Mouse (Mus musculus) gastrocnemius, adult 18-20 months (tissue): ENCODE measurements at regions not wholly inside any gene's neighbourhood (a gene's known extent, or its start where the extent isn't known, plus 50 kb on each side); places are given as distances from the start of the nearest gene placed in this dataset.

ENCODE experiments used
- DNase-seq: peaks from one replicate; pipeline ENCODE4 v3.0.0; 2021; ENCODE audit warnings: low spot score

DNA sequence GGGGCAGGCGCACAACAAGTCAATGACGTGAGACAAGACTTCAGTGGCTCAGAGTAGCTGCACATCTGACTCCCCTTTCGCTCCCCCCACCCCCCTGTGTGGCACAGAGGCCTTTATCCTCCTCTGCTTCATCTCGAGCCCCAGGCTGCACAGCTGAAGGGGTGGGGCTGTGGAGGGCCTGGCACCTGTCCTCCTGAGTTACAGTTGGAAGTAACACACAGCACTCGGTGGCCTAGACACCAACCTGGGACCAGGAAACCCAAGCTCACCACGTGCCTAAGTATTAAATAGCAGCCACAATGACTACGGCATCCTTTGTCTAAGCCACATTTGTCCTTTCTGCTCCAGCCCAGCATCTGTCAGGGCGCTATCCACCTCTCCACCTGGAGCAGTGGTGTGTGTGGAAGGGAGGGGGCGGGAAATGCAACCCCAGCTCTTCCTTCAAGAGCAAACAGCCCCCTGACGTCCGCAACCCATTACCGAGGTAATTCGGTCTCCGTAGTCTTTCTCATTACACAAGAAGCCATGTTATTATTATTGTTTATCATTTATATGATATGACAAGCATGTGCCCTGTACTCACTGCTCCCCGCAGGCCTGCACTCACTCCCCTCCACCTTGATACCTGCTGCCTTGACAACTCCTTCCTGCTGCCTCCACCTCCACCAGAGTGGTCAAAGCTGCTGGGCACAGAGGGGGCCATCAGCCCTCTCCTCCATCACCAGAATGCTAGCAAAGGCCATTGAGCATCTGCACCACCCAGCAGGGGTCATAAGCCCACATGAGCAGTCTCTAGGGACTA, 73.7 kb upstream of the Igsf21 start:
- DNase-seq: no peak

DNA sequence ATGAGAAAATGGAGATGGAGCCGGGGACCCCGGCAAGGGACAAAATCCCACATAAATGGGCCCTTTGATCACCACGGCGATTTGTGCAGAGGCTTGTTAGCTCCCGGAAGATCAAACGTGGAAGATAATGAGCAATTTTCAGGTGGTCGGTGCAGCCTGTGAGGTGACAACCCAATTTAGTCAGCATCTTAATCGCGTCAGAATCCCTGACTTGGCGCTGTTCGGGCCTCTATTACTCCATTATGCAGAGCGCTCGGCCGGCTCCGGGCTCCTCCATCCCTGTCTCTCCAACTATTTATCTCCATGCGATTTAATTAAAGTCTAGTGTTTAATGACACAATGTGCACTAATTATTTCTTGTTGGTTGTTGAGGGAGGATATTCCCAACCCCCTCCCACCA, 66.1 kb upstream of the Igsf21 start:
- no peak for DNase-seq

DNA sequence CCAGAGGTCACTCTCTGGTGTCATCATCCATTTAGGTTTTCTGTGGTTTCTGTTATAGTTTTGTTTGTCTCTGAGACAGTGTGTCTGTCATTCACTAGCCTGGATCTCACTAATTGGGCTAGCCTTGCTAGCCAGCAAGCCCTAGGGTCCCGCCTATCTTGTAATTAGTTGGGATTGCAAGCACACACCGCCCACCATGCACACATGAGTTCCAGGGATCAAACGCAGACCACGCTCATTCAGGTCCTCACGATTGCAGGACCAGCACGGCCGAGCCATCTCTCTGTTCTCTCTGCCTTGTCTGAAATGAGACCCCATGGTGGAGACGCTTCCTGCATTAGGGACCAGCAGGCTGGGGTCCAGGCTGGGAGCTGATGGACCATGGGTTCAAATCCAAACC, 60.9 kb upstream of the Igsf21 start:
- no peak for DNase-seq

DNA sequence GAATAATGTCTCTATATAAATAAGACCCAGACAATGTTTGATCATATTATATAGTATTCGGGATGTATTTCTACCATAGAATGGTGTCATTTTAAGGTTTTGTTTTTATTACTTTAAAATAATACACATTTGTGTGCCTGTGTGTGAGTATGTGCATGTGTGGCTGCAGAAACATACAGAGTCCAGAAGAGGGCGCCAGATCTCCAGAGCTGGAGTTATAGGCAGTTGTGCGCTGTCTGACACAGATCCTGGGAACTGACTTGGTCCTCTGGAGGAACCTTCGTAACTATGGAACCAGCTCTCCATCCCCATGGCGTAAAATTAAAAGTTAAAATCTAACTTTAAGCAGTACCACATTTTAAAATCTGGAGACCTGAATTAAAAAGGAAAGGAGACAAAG, 58.4 kb upstream of the Igsf21 start:
- DNase-seq: no peak

DNA sequence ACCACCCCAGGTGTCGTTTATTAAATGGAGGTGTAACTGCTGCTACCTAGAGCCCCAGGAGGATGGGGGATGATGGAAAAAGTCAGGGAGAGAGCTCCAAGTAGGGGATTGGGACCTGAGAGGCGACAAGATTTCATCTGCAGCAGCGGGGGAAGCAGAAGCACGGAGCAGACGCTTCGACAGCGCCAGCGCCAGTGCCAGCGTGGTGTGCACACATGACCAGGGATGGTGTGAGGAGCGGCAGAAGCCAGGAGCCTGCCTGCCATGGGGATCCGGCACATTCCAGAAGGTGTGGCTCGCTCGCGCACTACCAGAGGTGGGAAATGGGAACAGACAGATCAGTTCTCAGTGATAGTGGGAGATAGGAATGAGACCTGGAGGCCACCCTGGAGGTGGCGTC, 55.1 kb upstream of the Igsf21 start:
- no peak for DNase-seq

DNA sequence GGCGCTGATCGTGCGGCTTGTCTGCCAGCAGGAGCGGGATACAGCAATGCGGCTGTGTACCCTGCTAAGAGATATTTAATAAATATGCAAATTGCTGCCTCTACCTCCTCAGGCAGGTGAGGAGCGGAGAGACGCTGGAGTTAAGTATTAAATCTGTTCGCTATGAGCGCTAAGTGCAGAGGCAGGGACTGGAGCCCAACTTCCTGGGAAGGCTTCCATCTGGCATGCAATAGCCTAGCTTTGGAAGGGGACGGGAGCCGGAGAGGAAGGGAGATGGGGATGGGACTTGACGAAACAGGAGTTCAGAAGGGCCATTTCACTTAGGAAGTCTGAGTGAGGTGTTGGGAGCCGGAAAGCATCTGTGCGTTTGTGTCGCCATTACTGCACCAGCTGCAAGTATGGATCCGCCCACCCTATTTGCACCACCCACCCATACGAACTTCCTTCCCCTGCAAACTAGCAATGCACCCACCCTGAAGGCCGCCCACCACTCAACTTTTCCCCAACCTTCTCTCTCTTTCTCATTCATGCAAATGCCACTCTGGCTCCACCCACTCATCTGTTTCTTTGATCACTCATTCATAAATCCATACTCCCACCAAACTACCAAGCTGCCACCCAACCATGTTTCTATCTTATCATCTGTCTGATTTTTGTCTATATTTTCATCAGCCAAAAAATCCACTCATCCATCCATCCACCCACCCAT, 51.5 kb upstream of the Igsf21 start:
- DNase-seq: no peak
